Mouse (Mus musculus) heart, adult 2 months (tissue): Measurements from ENCODE around the gene 4930444G20Rik. TPM values are rescaled to one million over a fixed set of nuclear protein-coding genes. Genes with fewer than 3 reads are reported as not detected.
"Not testable (repeated sequence)": the region's sequence is repeated elsewhere in the genome, so short reads cannot be mapped to it uniquely, and the experiment has no call there.

Experiments
- DNase-seq, 2 experiments: peaks; one replicate each; pipeline ENCODE4 v3.0.0; 2021
- H3K27ac ChIP-seq: fragments of 200-600 bp; 2 replicates; pipeline ENCODE4 v1.8.1; 2022
- H3K27me3 ChIP-seq: fragments of 200-500 bp; 2 replicates; pipeline ENCODE4 v1.6.1; 2012; ENCODE audit warnings: mild to moderate bottlenecking, low read length, inconsistent platforms, mixed read lengths; ENCODE audit not compliant: control insufficient read depth, insufficient read depth
- H3K36me3 ChIP-seq: fragments of 200-500 bp; 2 replicates; pipeline ENCODE4 v1.6.1; 2012; ENCODE audit warnings: low read length, inconsistent platforms; ENCODE audit not compliant: control insufficient read depth, insufficient read depth
- H3K4me1 ChIP-seq: fragments of 200-500 bp; 2 replicates; pipeline ENCODE4 v1.6.1; 2011; ENCODE audit warnings: low read length; ENCODE audit not compliant: control insufficient read depth, insufficient read depth
- H3K4me3 ChIP-seq: fragments of 200-600 bp; 2 replicates; pipeline ENCODE4 v1.8.1; 2022
- H3K79me2 ChIP-seq: fragments of 200-500 bp; replicated peaks from 2 replicates; pipeline ENCODE4 v1.6.1; 2012; ENCODE audit warnings: mild to moderate bottlenecking, inconsistent platforms, low read length, moderate library complexity, mixed read lengths; ENCODE audit not compliant: control insufficient read depth, insufficient read depth
- H3K9ac ChIP-seq: fragments of 200-500 bp; 2 replicates; pipeline ENCODE4 v1.6.1; 2012; ENCODE audit warnings: low read depth, mild to moderate bottlenecking, control low read depth, inconsistent platforms, low read length, mixed read lengths
- CTCF ChIP-seq: fragments of 200-600 bp; IDR thresholded peaks from 2 replicates; pipeline ENCODE4 v1.8.1; 2022; ENCODE audit warnings: antibody characterized with exemption, mild to moderate bottlenecking, moderate library complexity
- EP300 ChIP-seq: fragments of 200-500 bp; IDR thresholded peaks from 2 replicates; pipeline ENCODE4 v1.6.1; 2011; ENCODE audit warnings: low read depth, low read length, control low read depth; ENCODE audit not compliant: insufficient read depth
- POLR2A ChIP-seq: fragments of 200-500 bp; IDR thresholded peaks from 2 replicates; pipeline ENCODE4 v1.6.1; 2011; ENCODE audit warnings: mild to moderate bottlenecking, low read depth, low read length, control low read depth; ENCODE audit not compliant: insufficient read depth
- WGBS: fragments of 180-500 bp; shearing (Covaris S2); methylation state at CpG from one replicate; pipeline ENCODE4 v1.1.7; 2018; 5-methylcytosine and 5-hydroxymethylcytosine counted together
- intact Hi-C: fragments of 180-260 bp; cut with DNase I; formaldehyde crosslinking; loops from one replicate; pipeline ENCODE4 v1.15.1; 2025
- long read RNA-seq: library from polyadenylated mRNA; stranded (forward); transcript quantifications from one replicate; pipeline ENCODE4 v2.0.0, GENCODE M21; 2021
- polyA plus RNA-seq: library from polyadenylated mRNA; depleted of rRNA; stranded (reverse); fragments of >200 nt; gene quantifications from 2 replicates; pipeline ENCODE4 v1.2.3, GENCODE M21; 2012; rRNA removed
- total RNA-seq, 2 experiments: library from RNA; stranded (reverse); gene quantifications; 2 replicates each; pipeline ENCODE4 v1.2.3; 2021

The 4930444G20Rik gene
- not detected for total RNA-seq
- not detected in 2 replicates for polyA plus RNA-seq
- long read RNA-seq: 0 reads

DNA sequence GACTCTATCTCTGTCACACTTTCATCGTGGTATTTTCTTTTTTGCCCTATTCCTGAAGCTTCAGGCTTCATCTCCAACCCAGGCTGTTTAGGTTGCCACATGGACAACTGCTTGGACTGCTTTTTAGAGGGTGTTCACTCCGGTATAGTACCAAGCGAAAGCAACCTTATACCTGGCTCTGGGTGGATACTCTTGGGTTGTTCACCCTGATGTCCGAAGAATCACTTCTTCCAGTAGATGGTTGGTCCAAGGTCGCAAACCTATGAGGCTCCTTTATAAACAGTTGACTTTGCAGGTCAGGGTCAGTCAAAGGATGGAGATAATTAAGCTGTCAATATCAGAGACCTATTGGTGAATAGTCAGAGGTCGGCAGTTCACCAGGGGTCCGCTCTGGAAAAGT is at the start of gene 4930444G20Rik:
Gene 4930444G20Rik, minus strand, starts transcription at position 101 of the 400 bp plus-strand sequence.
- H3K36me3 ChIP-seq, H3K4me1 ChIP-seq, DNase-seq, H3K9ac ChIP-seq, H3K4me3 ChIP-seq, H3K79me2 ChIP-seq, intact Hi-C loops, H3K27me3 ChIP-seq, H3K27ac ChIP-seq: not testable (repeated sequence)
- WGBS: 88% methylated on average over 7 of the region's 7 CpGs

DNA sequence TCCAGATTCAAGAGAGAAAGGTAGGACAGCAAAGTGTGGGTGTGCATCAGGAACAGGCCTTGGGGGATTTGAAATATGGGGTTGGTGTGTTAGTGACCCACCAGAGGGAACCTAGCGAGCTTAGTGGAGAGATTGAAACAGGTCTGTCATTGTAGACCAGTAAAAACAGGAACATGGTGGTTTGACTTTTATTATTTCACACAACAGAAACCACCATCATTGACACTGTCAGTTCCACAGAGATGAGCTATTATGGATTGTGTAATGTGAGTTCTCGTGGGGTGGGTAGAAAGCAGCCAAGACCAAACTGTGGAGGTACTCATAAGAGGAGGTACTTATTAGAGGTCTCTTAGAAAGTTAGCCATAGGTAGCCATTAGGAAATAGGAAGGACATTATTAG is 6.7 kb upstream of the 4930444G20Rik start:
- no peak for TF ChIP-seq EP300
- no peak for TF ChIP-seq CTCF
- no peak for TF ChIP-seq POLR2A
- Histone ChIP-seq H3K27ac (no peak overlapping the region), H3K4me1 (no peaks in the 10 kb centered on the region), H3K36me3 (no peaks in the 10 kb centered on the region), H3K9ac (no peak overlapping the region), H3K27me3 (no peaks in the 10 kb centered on the region), H3K4me3 (no peak overlapping the region), H3K79me2 (no peaks in the 10 kb centered on the region)
- DNase-seq: no peak
- intact Hi-C loops: no loop called here
- WGBS: 72% methylated on average over 2 of the region's 2 CpGs

DNA sequence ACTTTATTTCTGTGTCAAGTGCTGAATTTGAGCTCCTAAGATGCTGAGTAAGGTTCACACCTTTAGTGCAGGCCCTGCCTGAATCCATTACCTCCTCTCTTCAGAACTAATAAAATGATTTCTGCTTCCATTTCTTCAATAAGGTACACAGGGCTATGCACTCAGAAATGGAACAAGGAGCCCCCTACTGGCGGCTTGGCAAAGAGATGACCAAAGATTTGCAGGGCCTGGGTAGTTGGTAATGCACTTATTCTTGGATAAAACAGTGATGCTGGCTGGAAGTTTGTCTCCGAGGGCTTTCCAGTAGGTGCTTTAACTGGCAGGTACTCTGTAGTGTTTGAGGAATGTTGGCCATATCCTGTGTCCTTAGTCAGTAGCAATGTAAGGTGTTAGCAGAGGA is 4.9 kb upstream of the 4930444G20Rik start:
- H3K36me3 ChIP-seq: no peaks in the 10 kb centered on the region
- intact Hi-C loops: no loop called here
- no peaks in the 10 kb centered on the region for H3K79me2 ChIP-seq
- H3K4me1 ChIP-seq: no peaks in the 10 kb centered on the region
- no peak overlapping the region for H3K27ac ChIP-seq
- DNase-seq: no peak
- H3K9ac ChIP-seq: no peak overlapping the region
- WGBS: 58% methylated on average over 2 of the region's 2 CpGs
- no peaks in the 10 kb centered on the region for H3K27me3 ChIP-seq
- H3K4me3 ChIP-seq: no peak overlapping the region
- TF ChIP-seq EP300: no peak
- peak; percentile 44 for TF ChIP-seq CTCF

DNA sequence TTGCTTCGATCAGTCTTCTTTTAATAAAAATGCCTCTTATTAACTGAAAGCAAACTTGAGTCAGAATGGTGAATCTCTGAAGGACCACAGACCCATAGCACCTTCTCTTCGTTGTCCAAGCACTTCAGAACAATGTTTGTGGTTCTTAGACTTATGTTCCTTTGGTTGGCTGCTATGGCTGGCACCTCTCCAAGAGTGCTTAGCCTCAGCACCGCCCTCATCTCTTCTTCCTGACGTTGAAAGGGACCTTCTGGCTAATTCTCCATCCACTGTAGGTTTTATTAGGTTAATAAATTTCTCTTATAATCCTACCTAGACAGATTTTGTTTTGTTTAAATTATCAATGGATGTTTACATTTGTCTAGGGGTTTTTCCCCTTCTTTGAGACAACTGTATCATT is 2.7 kb upstream of the 4930444G20Rik start:
- H3K27ac ChIP-seq: no peak overlapping the region
- H3K27me3 ChIP-seq: no peaks in the 10 kb centered on the region
- intact Hi-C loops: no loop called here
- TF ChIP-seq EP300 (no peak), POLR2A (no peak), CTCF (no peak)
- H3K36me3 ChIP-seq: no peaks in the 10 kb centered on the region
- WGBS: 42% methylated on average over 4 of the region's 4 CpGs
- H3K4me1 ChIP-seq: no peaks in the 10 kb centered on the region
- no peaks in the 10 kb centered on the region for H3K79me2 ChIP-seq
- no peak overlapping the region for H3K9ac ChIP-seq
- no peak for DNase-seq
- H3K4me3 ChIP-seq: no peak overlapping the region

DNA sequence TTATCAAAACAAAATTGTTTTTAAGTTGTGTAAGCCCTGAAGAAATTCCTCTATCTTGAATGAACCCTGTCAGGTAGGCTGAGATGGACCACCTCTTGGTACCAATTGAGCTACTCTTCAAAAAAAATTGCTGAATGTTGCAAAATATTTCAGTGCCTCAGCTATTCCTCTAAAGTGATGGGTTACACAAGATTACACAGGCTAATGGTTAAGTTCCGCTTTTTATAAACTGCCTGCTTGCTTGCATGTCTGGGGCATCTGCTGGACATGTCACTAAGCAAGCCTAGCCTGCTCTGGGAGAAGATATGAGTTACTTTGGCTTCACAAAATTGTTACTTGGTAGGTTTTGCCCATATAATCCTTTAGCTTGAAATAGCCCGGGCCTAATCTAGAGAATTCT is 2.3 kb upstream of the 4930444G20Rik start:
- Histone ChIP-seq H3K9ac (no peak overlapping the region), H3K4me3 (no peak overlapping the region), H3K79me2 (no peaks in the 10 kb centered on the region), H3K27me3 (no peaks in the 10 kb centered on the region), H3K27ac (no peak overlapping the region), H3K36me3 (no peaks in the 10 kb centered on the region), H3K4me1 (no peaks in the 10 kb centered on the region)
- DNase-seq: no peak
- TF ChIP-seq POLR2A (no peak), EP300 (no peak), CTCF (no peak)
- 90% methylated on average over 2 of the region's 2 CpGs for WGBS
- intact Hi-C loops: no loop called here

DNA sequence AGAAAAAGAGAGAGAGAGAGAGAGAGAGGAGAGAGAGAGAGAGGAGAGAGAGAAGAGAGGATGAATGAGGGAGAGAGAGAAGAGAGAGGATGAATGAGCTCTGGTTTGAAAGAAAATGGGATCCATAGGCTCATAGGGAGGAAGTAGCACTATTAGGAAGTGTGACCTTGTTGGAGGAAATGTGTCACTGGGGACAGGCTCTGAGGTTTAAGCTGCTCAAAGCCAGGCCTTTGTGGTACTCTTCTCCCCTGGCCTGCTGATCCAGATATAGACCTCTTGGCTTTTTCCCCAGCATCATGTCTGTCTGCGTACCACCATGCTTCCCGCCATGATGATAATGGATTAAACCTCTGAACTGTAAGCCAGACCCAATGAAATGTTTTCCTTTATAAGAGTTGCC is 8.5 kb downstream of the 4930444G20Rik start:
- Histone ChIP-seq H3K27me3 (no peaks in the 10 kb centered on the region), H3K79me2 (no peaks in the 10 kb centered on the region), H3K4me1 (no peaks in the 10 kb centered on the region), H3K4me3 (no peak overlapping the region), H3K36me3 (no peaks in the 10 kb centered on the region), H3K27ac (no peak overlapping the region), H3K9ac (no peak overlapping the region)
- DNase-seq: no peak
- 83% methylated on average over 2 of the region's 2 CpGs for WGBS
- intact Hi-C loops: no loop called here
- no peak for TF ChIP-seq EP300
- TF ChIP-seq POLR2A: no peak
- no peak for TF ChIP-seq CTCF

DNA sequence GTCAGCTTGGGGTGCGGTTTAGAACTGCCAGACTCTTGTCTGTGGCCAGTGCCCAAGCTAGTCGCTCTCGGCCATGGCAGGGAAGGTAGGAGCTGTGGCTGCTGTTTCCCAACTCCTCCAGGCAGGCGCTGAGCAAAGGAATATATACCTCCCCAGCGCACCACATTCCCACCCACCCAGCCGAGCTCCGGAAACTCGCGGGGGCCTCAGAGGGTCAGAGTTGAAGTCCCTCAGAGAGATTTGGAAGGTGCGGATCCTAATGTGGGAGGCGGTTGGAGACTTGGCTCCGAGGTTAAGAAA is 8.9 kb downstream of the 4930444G20Rik start:
- peak overlapping the region; percentile 51 for H3K4me3 ChIP-seq
- WGBS: 19% methylated on average over 12 of the region's 12 CpGs
- H3K27ac ChIP-seq: no peak overlapping the region
- no peaks in the 10 kb centered on the region for H3K4me1 ChIP-seq
- DNase-seq: no peak
- H3K9ac ChIP-seq: no peak overlapping the region
- no peaks in the 10 kb centered on the region for H3K27me3 ChIP-seq
- intact Hi-C loops: no loop called here
- H3K79me2 ChIP-seq: no peaks in the 10 kb centered on the region
- no peaks in the 10 kb centered on the region for H3K36me3 ChIP-seq
- no peak for TF ChIP-seq POLR2A
